In the genomic region with DNA sequence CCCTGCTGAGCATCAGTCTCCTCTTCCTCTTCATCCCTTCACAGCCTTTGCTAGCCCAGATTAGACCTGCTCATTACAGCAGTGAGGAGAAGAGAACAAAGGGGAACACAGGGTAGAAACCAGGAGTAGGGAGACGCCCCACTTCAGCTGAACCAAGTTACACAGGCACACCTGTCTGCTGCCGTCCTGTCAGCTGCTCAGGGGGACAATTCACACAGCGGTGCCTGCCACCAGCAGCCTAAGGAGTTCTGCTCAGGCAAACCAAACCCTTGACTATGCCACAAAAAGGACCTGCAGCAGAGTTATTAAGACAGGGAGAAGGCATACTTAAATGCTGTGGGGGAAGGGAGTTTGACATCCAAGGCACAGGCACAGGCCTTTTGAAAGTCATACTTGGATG, we compare ENCODE assay signal across 15 mouse cellular contexts.
"Had no signal": no experiment of that assay in that cellular context is flagged by ENCODE, and none has a peak within 500 bp of the region (broad histone marks: within the 10 kb centered on the region; RNA-seq: fewer than 3 reads in every experiment).

No protein-coding gene starts in this region.

- DNase-seq: kidney, adult 18-20 months; kidney, postnatal 14 days; layer of hippocampus, postnatal 36 days; liver, embryonic 13.5 days; liver, postnatal 0 days; lung, postnatal 14 days; right cerebral cortex, adult 18-20 months; right cerebral cortex, postnatal 25 days had no signal

- H3K4me2 ChIP-seq: intestine, embryonic 15.5 days; kidney, embryonic 15.5 days; limb, embryonic 15.5 days; liver, embryonic 13.5 days; lung, embryonic 15.5 days; midbrain, embryonic 13.5 days; neural tube, embryonic 15.5 days had no signal

- H3K36me3 ChIP-seq: intestine, embryonic 15.5 days; kidney, embryonic 15.5 days; limb, embryonic 15.5 days; liver, embryonic 13.5 days; lung, embryonic 15.5 days; midbrain, embryonic 13.5 days; neural tube, embryonic 15.5 days had no signal

- H3K27ac ChIP-seq: intestine, embryonic 15.5 days; kidney, embryonic 15.5 days; limb, embryonic 15.5 days; liver, embryonic 13.5 days; macrophage; midbrain, embryonic 13.5 days had no signal

- H3K9ac ChIP-seq: intestine, embryonic 15.5 days; kidney, embryonic 15.5 days; limb, embryonic 15.5 days; liver, embryonic 13.5 days; liver, postnatal 0 days; lung, embryonic 15.5 days; midbrain, embryonic 13.5 days; neural tube, embryonic 15.5 days had no signal

- H3K27me3 ChIP-seq: intestine, embryonic 15.5 days; kidney, embryonic 15.5 days; limb, embryonic 15.5 days; midbrain, embryonic 13.5 days; neural tube, embryonic 15.5 days had no signal

- H3K4me3 ChIP-seq: intestine, embryonic 15.5 days; kidney, embryonic 15.5 days; limb, embryonic 15.5 days; liver, embryonic 13.5 days; lung, embryonic 15.5 days; midbrain, embryonic 13.5 days; neural tube, embryonic 15.5 days had no signal

- H3K9me3 ChIP-seq: intestine, embryonic 15.5 days; kidney, embryonic 15.5 days; limb, embryonic 15.5 days; liver, embryonic 13.5 days; lung, embryonic 15.5 days; midbrain, embryonic 13.5 days; neural tube, embryonic 15.5 days had no signal

- ATAC-seq: intestine, embryonic 15.5 days; liver, postnatal 0 days; midbrain, embryonic 13.5 days had no signal
